ENCODE assay signal across 9 mouse cellular contexts in the genomic region with DNA sequence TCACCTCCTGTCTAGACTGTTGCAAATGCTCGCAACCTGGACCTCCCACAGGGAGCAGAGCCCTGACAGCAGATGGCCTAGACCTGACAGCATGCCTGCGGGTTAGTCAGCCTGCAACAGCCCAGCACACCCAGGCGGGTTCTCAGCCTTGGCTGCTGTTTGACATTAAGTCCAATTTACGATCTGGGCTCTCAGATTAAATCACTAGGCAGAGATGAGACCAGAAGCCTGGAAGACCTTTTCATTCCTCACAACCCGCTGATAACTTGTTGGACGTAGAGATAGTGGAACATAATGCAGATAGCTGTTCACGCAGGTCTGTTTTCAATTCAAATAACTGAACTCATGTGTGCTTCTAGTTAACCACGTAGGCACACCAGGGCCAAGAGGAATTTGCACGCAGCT.
A peak's percentile ranks its signal among the peaks of the same experiment; 100 is the strongest.
DNase-seq lines count a peak whose midpoint lies in the region; ATAC-seq lines count a peak whose summit lies in the region.
"Had no signal": no experiment of that assay in that cellular context is flagged by ENCODE, and none has a peak within 500 bp of the region (broad histone marks: within the 10 kb centered on the region; RNA-seq: fewer than 3 reads in every experiment).

No protein-coding gene starts in this region.

- DNase-seq in liver = peak; percentile 3
- no peak for DNase-seq in liver, embryonic 11.5 days (ENCODE audit: low spot score)
- DNase-seq in cerebellum, postnatal 14 days = peak; percentile 75 to 79
- peak; percentile 14 for DNase-seq in ovary, postnatal 36 days (ENCODE audit: low spot score)
- no peak for DNase-seq in natural killer cell, adult 2 months (ENCODE audit: low spot score in 2 of 2)
- DNase-seq in spleen, adult 12 weeks (ENCODE audit: low spot score) = no peak

- H3K9me3 ChIP-seq in liver, embryonic 11.5 days (ENCODE audit: control insufficient read depth, low read length) = no peaks in the 10 kb centered on the region
- no peaks in the 10 kb centered on the region for H3K9me3 ChIP-seq in kidney, embryonic 14.5 days (ENCODE audit: control insufficient read depth, low read length)
- no peaks in the 10 kb centered on the region for H3K9me3 ChIP-seq in intestine, embryonic 16.5 days (ENCODE audit: control insufficient read depth, low read length)
- H3K9me3 ChIP-seq: limb, embryonic 12.5 days had no signal

- no peaks in the 10 kb centered on the region for H3K36me3 ChIP-seq in liver, embryonic 11.5 days (ENCODE audit: control insufficient read depth, insufficient read depth, low read length)
- no peaks in the 10 kb centered on the region for H3K36me3 ChIP-seq in kidney, embryonic 14.5 days (ENCODE audit: control insufficient read depth, insufficient read depth, low read length)
- no peaks in the 10 kb centered on the region for H3K36me3 ChIP-seq in intestine, embryonic 16.5 days (ENCODE audit: control insufficient read depth, insufficient read depth, low read length)
- H3K36me3 ChIP-seq: limb, embryonic 12.5 days had no signal

- no peak overlapping the region for H3K4me3 ChIP-seq in liver, embryonic 11.5 days (ENCODE audit: low read depth, low read length)
- no peak overlapping the region for H3K4me3 ChIP-seq in kidney, embryonic 14.5 days (ENCODE audit: low read length)
- H3K4me3 ChIP-seq in intestine, embryonic 16.5 days (ENCODE audit: low read length) = no peak overlapping the region
- H3K4me3 ChIP-seq: limb, embryonic 12.5 days had no signal

- H3K9ac ChIP-seq in liver, embryonic 11.5 days (ENCODE audit: low read depth, low read length) = no peak overlapping the region
- H3K9ac ChIP-seq in kidney, embryonic 14.5 days (ENCODE audit: low read depth, low read length) = no peak overlapping the region
- no peak overlapping the region for H3K9ac ChIP-seq in intestine, embryonic 16.5 days (ENCODE audit: low read depth, low read length)
- H3K9ac ChIP-seq: limb, embryonic 12.5 days had no signal

- no peaks in the 10 kb centered on the region for H3K27me3 ChIP-seq in liver, embryonic 11.5 days (replicated peaks; ENCODE audit: control insufficient read depth, insufficient read depth, low read length)
- H3K27me3 ChIP-seq in kidney, embryonic 14.5 days (ENCODE audit: control insufficient read depth, insufficient read depth, low read length) = no peaks in the 10 kb centered on the region
- H3K27me3 ChIP-seq in intestine, embryonic 16.5 days (replicated peaks; ENCODE audit: control insufficient read depth, insufficient read depth, low read length) = no peaks in the 10 kb centered on the region
- H3K27me3 ChIP-seq: limb, embryonic 12.5 days had no signal

- no peak overlapping the region for H3K27ac ChIP-seq in liver, embryonic 11.5 days (ENCODE audit: low read depth, low read length)
- no peak overlapping the region for H3K27ac ChIP-seq in kidney, embryonic 14.5 days (ENCODE audit: low read depth, low read length)
- H3K27ac ChIP-seq in intestine, embryonic 16.5 days (ENCODE audit: low read length) = no peak overlapping the region
- H3K27ac ChIP-seq: limb, embryonic 12.5 days had no signal

- ATAC-seq in liver, embryonic 11.5 days (replicated peaks; ENCODE audit: low FRiP score) = no peak
- ATAC-seq in kidney, embryonic 14.5 days (ENCODE audit: low FRiP score, low TSS enrichment) = peak; percentile 69; the same call in 1 of the 2 replicates
- no peak for ATAC-seq in intestine, embryonic 16.5 days

- H3K4me1 ChIP-seq in liver, embryonic 11.5 days (replicated peaks; ENCODE audit: control insufficient read depth, insufficient read depth, low read length) = no peaks in the 10 kb centered on the region
- H3K4me1 ChIP-seq in kidney, embryonic 14.5 days (ENCODE audit: control insufficient read depth, insufficient read depth, low read length) = no peaks in the 10 kb centered on the region; the same call in 1 of the 2 replicates
- no peaks in the 10 kb centered on the region for H3K4me1 ChIP-seq in intestine, embryonic 16.5 days (ENCODE audit: control insufficient read depth, insufficient read depth, low read length)

- H3K4me2 ChIP-seq in liver, embryonic 11.5 days = no peak overlapping the region
- H3K4me2 ChIP-seq in kidney, embryonic 14.5 days (replicated peaks; ENCODE audit: low read depth, low read length) = no peak overlapping the region
- no peak overlapping the region for H3K4me2 ChIP-seq in intestine, embryonic 16.5 days (ENCODE audit: low read depth, low read length)
- H3K4me2 ChIP-seq: limb, embryonic 12.5 days had no signal

- WGBS in liver, embryonic 11.5 days = 50% methylated on average over 9 of the region's 9 CpGs
- 40% methylated on average over 9 of the region's 9 CpGs for WGBS in kidney, embryonic 14.5 days
- WGBS in intestine, embryonic 16.5 days = 35% methylated on average over 9 of the region's 9 CpGs

Comparison
In these comparisons a context has a peak if more than half of its experiments do, and no peak if none do; other contexts are left out.
1. DNase-seq: peak in liver (single experiment), cerebellum, postnatal 14 days (2 of 2) and ovary, postnatal 36 days (single experiment); none in liver, embryonic 11.5 days (single experiment), natural killer cell, adult 2 months (0 of 2) and spleen, adult 12 weeks (single experiment).